Mouse (Mus musculus) ES-Bruce4 (cell line): ENCODE data around the gene Mcub.

Experiments used
- CTCF ChIP-seq: IDR thresholded peaks from one replicate; pipeline ENCODE4 v1.8.1; 2011; ENCODE audit warnings: low read depth, low read length
- POLR2A ChIP-seq: IDR thresholded peaks from one replicate; pipeline ENCODE4 v1.8.1; 2011; ENCODE audit warnings: low read length; ENCODE audit not compliant: insufficient read depth

GRCm38 (mm10) chr3:129985335-129985734, 15.3 kb upstream of the Mcub start:
- TF ChIP-seq CTCF (peak; percentile 55), POLR2A (no peak)
